Mouse (Mus musculus) MN1 (cell line): ENCODE measurements at regions not wholly inside any gene's neighbourhood (a gene's known extent, or its start where the extent isn't known, plus 50 kb on each side); places are given as distances from the start of the nearest gene placed in this dataset.

Source experiments
- DNase-seq: peaks from one replicate; pipeline ENCODE4 v3.0.0-alpha.2; 2016; ENCODE audit warnings: low spot score

DNA sequence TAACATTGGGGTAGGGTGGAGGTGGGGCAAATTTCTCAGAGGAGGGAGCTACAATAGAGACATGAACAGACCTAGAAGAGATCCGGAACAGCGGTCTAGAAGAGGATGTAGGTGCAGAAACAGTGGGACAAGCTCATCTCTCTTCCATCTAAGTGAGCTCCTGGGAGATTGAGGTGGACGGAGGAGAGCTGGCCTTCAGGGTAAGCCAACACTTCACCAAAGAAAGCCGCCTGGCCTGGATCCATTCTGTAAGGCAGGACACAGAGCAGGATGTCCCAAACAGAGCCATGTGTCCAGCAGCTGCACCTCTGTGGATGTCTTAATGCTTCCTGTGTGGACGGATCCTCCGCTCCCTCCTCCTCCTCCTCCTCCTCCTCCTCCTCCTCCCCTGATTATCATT, 173.0 kb downstream of the Rab11fip4 start:
- no peak for DNase-seq

DNA sequence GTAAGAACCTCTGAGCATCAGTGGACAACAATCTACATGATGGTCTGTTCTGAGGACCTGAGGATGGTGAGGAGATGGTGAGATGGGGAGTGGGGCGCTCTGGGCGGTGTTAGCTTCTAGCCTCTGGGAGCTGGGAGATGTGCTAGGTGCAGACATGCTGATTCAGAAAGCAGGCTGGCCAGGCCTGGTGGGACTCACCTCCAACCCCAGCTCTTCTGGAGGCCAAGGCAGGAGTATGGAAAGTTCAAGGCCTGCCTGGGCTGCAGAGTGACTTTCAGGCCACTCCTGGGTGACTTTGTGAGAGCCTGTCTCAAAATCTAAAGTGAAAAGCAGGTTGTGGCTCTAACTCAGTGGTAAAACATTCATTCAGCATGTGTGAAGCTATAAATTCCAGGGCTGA, 171.6 kb downstream of the Rab11fip4 start:
- DNase-seq = no peak

GRCm38 (mm10) chr11:79762027-79762426, 171.0 kb downstream of the Rab11fip4 start:
- DNase-seq = no peak

GRCm38 (mm10) chr11:79760533-79760932, 169.5 kb downstream of the Rab11fip4 start:
- no peak for DNase-seq

DNA sequence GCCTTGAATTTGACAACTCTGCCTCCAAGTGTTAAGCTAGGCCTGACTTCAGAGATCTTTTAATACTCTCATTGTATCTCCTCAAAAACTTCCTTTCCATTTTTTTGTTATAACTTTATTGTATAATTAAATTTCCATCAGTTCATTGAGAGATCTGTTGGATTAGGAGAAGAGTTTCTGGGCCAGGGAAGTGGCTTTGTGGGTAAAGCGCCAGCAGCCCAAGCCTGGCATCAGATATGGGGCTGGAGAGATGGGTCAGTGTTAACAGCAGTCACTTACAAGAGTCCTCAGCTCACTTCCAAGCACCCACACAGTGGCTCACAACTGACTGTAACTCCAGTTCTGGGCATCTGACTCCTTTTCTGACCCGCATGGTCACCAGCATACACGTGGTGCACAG, 167.3 kb downstream of the Rab11fip4 start:
- DNase-seq = no peak

- no peak for DNase-seq
Measured at GRCm38 (mm10) chr11:79757513-79758071, 166.6 kb downstream of the Rab11fip4 start.

- DNase-seq = no peak
Measured at GRCm38 (mm10) chr11:79756305-79756846, 165.4 kb downstream of the Rab11fip4 start.

GRCm38 (mm10) chr11:79753491-79753890, 162.5 kb downstream of the Rab11fip4 start:
- no peak for DNase-seq

- DNase-seq = no peak
Measured at GRCm38 (mm10) chr11:79752717-79753480, 161.9 kb downstream of the Rab11fip4 start.

- no peak for DNase-seq
Measured at GRCm38 (mm10) chr11:79751751-79752716, 161.0 kb downstream of the Rab11fip4 start.

GRCm38 (mm10) chr11:79750943-79751342, 159.9 kb downstream of the Rab11fip4 start:
- no peak for DNase-seq

GRCm38 (mm10) chr11:79749755-79750434, 158.9 kb downstream of the Rab11fip4 start:
- DNase-seq = no peak

GRCm38 (mm10) chr11:79749141-79749540, 158.1 kb downstream of the Rab11fip4 start:
- no peak for DNase-seq

- DNase-seq = no peak
Measured at GRCm38 (mm10) chr11:79748606-79749125, 157.7 kb downstream of the Rab11fip4 start.

GRCm38 (mm10) chr11:79747801-79748200, 156.8 kb downstream of the Rab11fip4 start:
- no peak for DNase-seq
